Mouse (Mus musculus) midbrain, postnatal 0 days (tissue): ENCODE results near the gene Jtb. TPM values are rescaled to one million over a fixed set of nuclear protein-coding genes. Genes with fewer than 3 reads are reported as not detected.

Source experiments
- ATAC-seq: fragments of 200-750 bp; cut with Nextera tagmentation; 2 replicates; pipeline ENCODE4 v1.8.0; 2017; ENCODE audit warnings: moderate number of reproducible peaks, mild to moderate bottlenecking, moderate TSS enrichment, moderate library complexity; ENCODE audit not compliant: low FRiP score
- DNase-seq: peaks from one replicate; pipeline ENCODE4 v3.0.0-alpha.2; 2015; ENCODE audit warnings: low spot score
- H3K27ac ChIP-seq: fragments of 300-500 bp; sonication (generic); 2 replicates; pipeline ENCODE4 v1.5.1; 2014; ENCODE audit warnings: low read depth, mild to moderate bottlenecking, low read length, mixed read lengths
- H3K27me3 ChIP-seq: fragments of 300-500 bp; sonication (generic); 2 replicates; pipeline ENCODE4 v1.6.1; 2014; ENCODE audit warnings: low read length, control low read depth, mixed read lengths; ENCODE audit not compliant: insufficient read depth
- H3K36me3 ChIP-seq: fragments of 300-500 bp; sonication (generic); 2 replicates; pipeline ENCODE4 v1.6.1; 2014; ENCODE audit warnings: low read length, control low read depth, mixed read lengths; ENCODE audit not compliant: insufficient read depth
- H3K4me1 ChIP-seq: fragments of 300-500 bp; sonication (generic); 2 replicates; pipeline ENCODE4 v1.6.1; 2014; ENCODE audit warnings: mild to moderate bottlenecking, control low read depth, antibody characterized with exemption, low read length, mixed read lengths; ENCODE audit not compliant: insufficient read depth
- H3K4me2 ChIP-seq: fragments of 300-500 bp; sonication (generic); 2 replicates; pipeline ENCODE4 v1.6.1; 2014; ENCODE audit warnings: low read depth, mild to moderate bottlenecking, low read length, mixed read lengths; ENCODE audit not compliant: poor library complexity, severe bottlenecking
- H3K4me3 ChIP-seq: fragments of 300-500 bp; sonication (generic); 2 replicates; pipeline ENCODE4 v1.5.1; 2014; ENCODE audit warnings: low read depth, mild to moderate bottlenecking, low read length, moderate library complexity
- H3K9ac ChIP-seq: fragments of 300-500 bp; sonication (generic); replicated peaks from 2 replicates; pipeline ENCODE4 v1.6.1; 2014; ENCODE audit warnings: mild to moderate bottlenecking, low read length, moderate library complexity, mixed read lengths; ENCODE audit not compliant: poor library complexity, severe bottlenecking
- H3K9me3 ChIP-seq: fragments of 300-500 bp; sonication (generic); 2 replicates; pipeline ENCODE4 v1.6.1; 2016; ENCODE audit warnings: low read length, control low read depth
- CTCF ChIP-seq: IDR thresholded peaks from 2 replicates; pipeline ENCODE4 v1.5.1; 2016; ENCODE audit warnings: antibody characterized with exemption, mild to moderate bottlenecking
- WGBS: fragments of 180-500 bp; shearing (Covaris S2); extraction: QIAGEN DNeasy Blood & Tissue Kit; methylation state at CpG from one replicate; pipeline ENCODE4 v1.1.7; 2014; 5-methylcytosine and 5-hydroxymethylcytosine counted together
- polyA plus RNA-seq: library from polyadenylated mRNA; unstranded; fragments of >200 nt; fragmentation: Nextera tagmentation; extraction: Ambion mirVana; gene quantifications from 2 replicates; pipeline ENCODE4 v1.2.1, GENCODE M21; 2015
- total RNA-seq: library from RNA; depleted of rRNA; stranded (reverse); fragments of >200 nt; gene quantifications from 2 replicates; pipeline ENCODE4 v1.2.3, GENCODE M21; 2014

Jtb gene
- total and polyA plus RNA-seq, 2 experiments from 2014 or later, result 39.1 to 123 TPM

DNA sequence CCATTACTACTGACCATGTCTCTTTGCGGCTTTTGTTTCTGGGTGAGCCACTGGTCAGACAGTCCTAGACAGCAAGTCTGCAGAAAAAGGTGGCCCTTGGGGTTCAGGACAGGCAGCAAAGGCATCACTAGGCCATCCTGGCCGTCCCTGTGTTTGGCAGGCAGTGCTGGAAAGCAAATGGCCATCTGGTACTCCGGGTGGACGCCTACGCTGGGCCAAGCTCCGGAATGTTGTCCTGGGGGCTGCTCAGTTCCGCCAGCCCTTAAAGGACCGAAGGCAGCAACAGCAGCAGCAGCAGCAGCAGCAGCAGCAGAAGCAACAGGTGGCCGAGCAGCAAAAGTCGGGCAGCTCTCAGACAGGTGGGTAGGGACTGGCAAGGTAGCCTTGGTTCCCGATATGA lies 43.9 kb downstream of the Jtb start:
- Histone ChIP-seq H3K27me3 (no peaks in the 10 kb centered on the region), H3K4me1 (no peaks in the 10 kb centered on the region), H3K27ac (no peak overlapping the region), H3K36me3 (peaks cover 71% of the 10 kb centered on the region), H3K4me3 (no peak overlapping the region), H3K9ac (no peak overlapping the region), H3K4me2 (no peak overlapping the region), H3K9me3 (no peaks in the 10 kb centered on the region)
- ATAC-seq, result no peak
- WGBS, result 93% methylated on average over 11 of the region's 11 CpGs
- no peak for TF ChIP-seq CTCF
- DNase-seq, result no peak

DNA sequence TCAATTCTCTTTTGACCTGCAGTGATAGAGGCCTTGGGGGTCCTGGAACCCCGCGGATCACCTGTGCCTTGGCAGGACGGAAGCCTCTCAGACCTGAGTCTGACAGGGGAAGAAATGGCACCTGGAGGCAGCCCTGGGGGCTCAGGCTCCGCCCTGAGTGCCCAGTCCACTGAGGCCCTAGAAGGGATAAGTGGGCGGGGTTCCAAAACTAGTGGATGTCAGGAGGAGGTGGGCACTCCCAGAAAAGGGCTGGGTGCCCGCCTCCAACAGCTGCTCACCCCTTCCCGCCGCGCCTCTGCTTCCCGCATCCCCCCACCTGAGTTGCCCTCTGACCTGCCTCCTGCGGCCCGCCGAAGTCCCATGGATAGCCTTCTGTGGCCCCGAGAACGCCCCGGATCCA lies 45.5 kb downstream of the Jtb start:
- ATAC-seq (no peak), DNase-seq (no peak)
- Histone ChIP-seq H3K27me3 (no peaks in the 10 kb centered on the region), H3K4me3 (no peak overlapping the region), H3K9ac (no peak overlapping the region), H3K4me1 (no peaks in the 10 kb centered on the region), H3K4me2 (no peak overlapping the region), H3K36me3 (peaks cover 58% of the 10 kb centered on the region), H3K27ac (no peak overlapping the region), H3K9me3 (no peaks in the 10 kb centered on the region)
- WGBS, result 46% methylated on average over 15 of the region's 16 CpGs
- TF ChIP-seq CTCF, result no peak

DNA sequence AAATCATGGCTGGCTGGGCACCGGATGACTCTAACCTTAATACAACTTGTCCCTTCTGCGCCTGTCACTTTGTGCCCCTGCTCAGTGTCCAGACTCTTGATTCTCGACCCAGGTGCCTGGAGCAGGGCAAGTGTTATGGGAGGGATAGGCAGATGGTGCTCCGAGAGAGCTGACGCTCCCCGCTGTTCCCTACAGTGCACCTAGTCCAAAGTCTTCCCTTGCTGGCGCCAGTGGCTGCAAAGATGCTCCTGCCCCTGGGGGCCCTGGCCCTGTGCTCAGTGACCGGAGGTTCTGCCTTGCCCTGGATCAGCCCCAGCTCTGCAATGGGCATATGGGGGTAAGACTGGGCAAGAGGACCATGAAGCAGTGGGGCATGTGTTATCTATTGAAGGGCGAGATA lies 46.4 kb downstream of the Jtb start:
- H3K4me2 ChIP-seq, result no peak overlapping the region
- peaks cover 49% of the 10 kb centered on the region for H3K36me3 ChIP-seq
- H3K9ac ChIP-seq, result no peak overlapping the region
- WGBS, result 89% methylated on average over 9 of the region's 9 CpGs
- H3K9me3 ChIP-seq, result no peaks in the 10 kb centered on the region
- ATAC-seq (no peak), DNase-seq (no peak)
- no peak overlapping the region for H3K4me3 ChIP-seq
- no peaks in the 10 kb centered on the region for H3K27me3 ChIP-seq
- TF ChIP-seq CTCF, result no peak
- no peaks in the 10 kb centered on the region for H3K4me1 ChIP-seq
- no peak overlapping the region for H3K27ac ChIP-seq

DNA sequence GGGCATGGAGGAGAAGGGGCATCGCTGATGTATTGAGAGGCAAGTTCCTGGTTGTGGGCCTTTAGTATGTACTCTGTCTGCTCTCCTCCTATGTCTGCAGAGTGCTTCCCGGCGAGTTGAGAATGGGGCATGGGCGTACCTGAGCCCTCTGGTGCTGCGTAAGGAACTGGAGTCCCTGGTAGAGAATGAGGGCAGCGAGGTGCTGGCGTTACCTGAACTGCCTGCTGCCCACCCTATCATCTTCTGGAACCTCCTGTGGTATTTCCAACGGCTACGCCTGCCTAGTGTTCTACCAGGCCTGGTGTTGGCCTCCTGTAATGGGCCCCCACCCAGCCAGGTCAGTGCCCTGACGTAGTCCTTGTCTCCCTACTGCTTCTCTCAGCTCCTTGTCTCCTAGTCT lies 46.8 kb downstream of the Jtb start:
- H3K27me3 ChIP-seq, result no peaks in the 10 kb centered on the region
- H3K9me3 ChIP-seq, result no peaks in the 10 kb centered on the region
- no peak for DNase-seq
- H3K9ac ChIP-seq, result no peak overlapping the region
- TF ChIP-seq CTCF, result no peak
- ATAC-seq, result no peak
- no peak overlapping the region for H3K4me2 ChIP-seq
- H3K4me1 ChIP-seq, result no peaks in the 10 kb centered on the region
- H3K4me3 ChIP-seq, result no peak overlapping the region
- peaks cover 47% of the 10 kb centered on the region for H3K36me3 ChIP-seq
- WGBS, result 94% methylated on average over 10 of the region's 10 CpGs
- no peak overlapping the region for H3K27ac ChIP-seq

DNA sequence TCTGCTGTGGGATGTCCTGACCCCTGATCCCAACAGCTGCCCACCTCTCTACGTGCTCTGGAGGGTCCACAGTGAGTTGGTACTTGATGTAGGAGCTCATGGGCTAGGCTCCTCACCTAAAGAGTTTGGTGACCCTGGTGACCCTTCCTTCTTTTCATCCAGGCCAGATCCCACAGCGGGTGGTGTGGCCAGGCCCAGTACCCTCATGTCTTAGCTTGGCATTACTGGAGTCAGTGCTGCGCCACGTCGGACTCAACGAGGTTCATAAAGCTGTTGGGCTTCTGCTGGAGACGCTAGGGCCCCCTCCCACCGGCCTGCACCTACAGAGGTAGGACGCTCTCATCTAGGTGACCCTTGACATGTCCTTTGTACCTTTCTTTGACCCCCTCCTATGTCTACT lies 47.8 kb downstream of the Jtb start:
- 91% methylated on average over 9 of the region's 9 CpGs for WGBS
- Histone ChIP-seq H3K4me3 (no peak overlapping the region), H3K27ac (no peak overlapping the region), H3K9ac (no peak overlapping the region), H3K9me3 (no peaks in the 10 kb centered on the region), H3K27me3 (no peaks in the 10 kb centered on the region), H3K4me1 (no peaks in the 10 kb centered on the region), H3K4me2 (no peak overlapping the region), H3K36me3 (peaks cover 44% of the 10 kb centered on the region)
- no peak for TF ChIP-seq CTCF
- DNase-seq (no peak), ATAC-seq (no peak)

DNA sequence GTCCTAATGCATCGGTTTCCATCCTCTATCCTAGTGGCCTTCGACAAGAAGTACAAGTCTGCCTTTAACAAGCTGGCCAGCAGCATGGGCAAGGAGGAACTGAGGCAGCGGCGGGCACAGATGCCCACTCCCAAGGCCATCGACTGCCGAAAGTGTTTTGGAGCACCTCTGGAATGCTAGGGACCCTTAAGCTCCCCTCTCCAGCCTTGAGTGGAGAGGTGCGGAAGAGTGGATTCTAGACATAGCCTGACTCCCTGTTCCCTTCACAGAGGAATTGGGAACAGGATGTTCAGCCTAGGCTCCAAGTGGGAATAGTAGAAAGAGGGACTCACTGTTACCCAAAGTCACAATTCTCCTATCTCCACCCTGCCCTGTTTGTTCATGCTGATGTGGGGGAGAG lies 48.3 kb downstream of the Jtb start:
- no peaks in the 10 kb centered on the region for H3K4me1 ChIP-seq
- no peak overlapping the region for H3K4me2 ChIP-seq
- no peak overlapping the region for H3K9ac ChIP-seq
- no peaks in the 10 kb centered on the region for H3K27me3 ChIP-seq
- H3K27ac ChIP-seq, result no peak overlapping the region
- H3K36me3 ChIP-seq, result peaks cover 43% of the 10 kb centered on the region
- ATAC-seq (no peak), DNase-seq (no peak)
- no peak overlapping the region for H3K4me3 ChIP-seq
- 96% methylated on average over 7 of the region's 7 CpGs for WGBS
- TF ChIP-seq CTCF, result no peak
- H3K9me3 ChIP-seq, result no peaks in the 10 kb centered on the region
